Mouse (Mus musculus): ENCODE measurements around the gene 1110017D15Rik. TPM values are rescaled to one million over a fixed set of nuclear protein-coding genes. Genes with fewer than 3 reads are reported as not detected.

Gene 1110017D15Rik
- polyA plus RNA-seq, 1 experiment from 2014 or later = 9.1 TPM

DNA sequence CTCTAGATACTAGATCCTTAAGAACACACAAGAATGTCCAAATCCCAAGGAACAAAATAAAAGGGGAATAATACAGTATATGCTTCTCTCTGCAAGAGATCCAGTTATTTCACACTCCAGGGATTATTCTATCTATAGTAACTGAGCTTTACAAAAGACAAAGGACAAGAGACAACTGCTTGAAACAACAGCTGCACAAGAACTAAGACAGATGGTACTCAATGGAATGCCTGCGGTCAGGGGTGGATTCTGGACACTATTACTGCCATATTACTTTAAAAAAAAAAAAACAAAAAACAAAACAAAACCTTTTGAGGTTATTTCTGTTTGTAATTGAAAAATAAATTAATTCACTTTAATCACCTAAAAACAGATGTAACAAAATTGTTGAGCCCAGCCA lies 56.4 kb downstream of the 1110017D15Rik start:
- 93% methylated on average over 1 of the region's 1 CpGs for WGBS
- H3K27ac ChIP-seq = no peak overlapping the region
- no peaks in the 10 kb centered on the region for H3K27me3 ChIP-seq
- no peak overlapping the region for H3K4me3 ChIP-seq
- no peak overlapping the region for H3K4me2 ChIP-seq
- no peak overlapping the region for H3K9ac ChIP-seq
- H3K4me1 ChIP-seq = peaks cover 16% of the 10 kb centered on the region
- no peak for ATAC-seq
- no peaks in the 10 kb centered on the region for H3K9me3 ChIP-seq (replicated peaks)
- H3K36me3 ChIP-seq (ENCODE audit: poor library complexity, severe bottlenecking) = peaks cover 3% of the 10 kb centered on the region; the same call in 1 of the 2 replicates

Other genes with a start within 250 kb of the 1110017D15Rik start
- 56.6 and 59.0 TPM in 2 replicates for gene Ubap2, start 242.2 kb downstream of the 1110017D15Rik start, polyA plus RNA-seq (2015; fragmentation: Nextera tagmentation; extraction: Ambion mirVana)
- gene Dcaf12, start 202.4 kb downstream of the 1110017D15Rik start, polyA plus RNA-seq (2015; fragmentation: Nextera tagmentation; extraction: Ambion mirVana) = 75.1 and 79.3 TPM in 2 replicates
- gene Ubap1, start 168.3 kb downstream of the 1110017D15Rik start, polyA plus RNA-seq (2015; fragmentation: Nextera tagmentation; extraction: Ambion mirVana) = 67.2 and 69.1 TPM in 2 replicates
- gene Kif24, start 52.4 kb downstream of the 1110017D15Rik start, polyA plus RNA-seq (2015; fragmentation: Nextera tagmentation; extraction: Ambion mirVana) = 8.9 and 9.7 TPM in 2 replicates
- 62.2 and 72.8 TPM in 2 replicates for gene Nudt2, start 52.2 kb downstream of the 1110017D15Rik start, polyA plus RNA-seq (2015; fragmentation: Nextera tagmentation; extraction: Ambion mirVana)
- gene AI464131, start 14.3 kb downstream of the 1110017D15Rik start, polyA plus RNA-seq (2015; fragmentation: Nextera tagmentation; extraction: Ambion mirVana) = 3.0 and 3.1 TPM in 2 replicates
- 8.0 and 10.8 TPM in 2 replicates for gene Fam219a, start 52.2 kb upstream of the 1110017D15Rik start, polyA plus RNA-seq (2015; fragmentation: Nextera tagmentation; extraction: Ambion mirVana)
- 1.0 and 2.2 TPM in 2 replicates for gene Dnaic1, start 52.4 kb upstream of the 1110017D15Rik start, polyA plus RNA-seq (2015; fragmentation: Nextera tagmentation; extraction: Ambion mirVana)
- 47.8 and 50.6 TPM in 2 replicates for gene Enho, start 123.0 kb upstream of the 1110017D15Rik start, polyA plus RNA-seq (2015; fragmentation: Nextera tagmentation; extraction: Ambion mirVana)
- gene Cntfr, start 179.8 kb upstream of the 1110017D15Rik start, polyA plus RNA-seq (2015; fragmentation: Nextera tagmentation; extraction: Ambion mirVana) = 21.1 and 21.8 TPM in 2 replicates
- 28.1 and 30.7 TPM in 2 replicates for gene Il11ra1, start 182.7 kb upstream of the 1110017D15Rik start, polyA plus RNA-seq (2015; fragmentation: Nextera tagmentation; extraction: Ambion mirVana)
- gene Rpp25l, start 196.2 kb upstream of the 1110017D15Rik start, polyA plus RNA-seq (2015; fragmentation: Nextera tagmentation; extraction: Ambion mirVana) = 80.7 and 83.8 TPM in 2 replicates
- gene Dctn3, start 205.8 kb upstream of the 1110017D15Rik start, polyA plus RNA-seq (2015; fragmentation: Nextera tagmentation; extraction: Ambion mirVana) = 259 and 262 TPM in 2 replicates
- 0.26 TPM in 2 replicates for gene Arid3c, start 213.8 kb upstream of the 1110017D15Rik start, polyA plus RNA-seq (2015; fragmentation: Nextera tagmentation; extraction: Ambion mirVana)
- 16.2 and 17.5 TPM in 2 replicates for gene Galt, start 237.9 kb upstream of the 1110017D15Rik start, polyA plus RNA-seq (2015; fragmentation: Nextera tagmentation; extraction: Ambion mirVana)
- 47.5 and 55.4 TPM in 2 replicates for gene Sigmar1, start 238.8 kb upstream of the 1110017D15Rik start, polyA plus RNA-seq (2015; fragmentation: Nextera tagmentation; extraction: Ambion mirVana)

Data from forebrain, embryonic 13.5 days (tissue).